Mouse (Mus musculus): ENCODE data around the gene 1700012B09Rik.

- TF ChIP-seq POLR2A (IDR thresholded peaks at IDR 0.05; ENCODE audit: low read depth, low read length) (no peak), CTCF (conservative IDR thresholded peaks at IDR 0.05; ENCODE audit: insufficient read depth, insufficient read length, low read depth, low read length) (no peak)
These were observed 34.9 kb upstream of the 1700012B09Rik start for GRCm38 (mm10) chr9:14805714-14806113.
